Mouse (Mus musculus): ENCODE results near the gene Fam172a. TPM values are rescaled to one million over a fixed set of nuclear protein-coding genes. Genes with fewer than 3 reads are reported as not detected.
A peak's percentile ranks its signal among the peaks of the same experiment; 100 is the strongest.

Fam172a gene
- polyA plus RNA-seq, 1 experiment from 2014 or later, result 11.6 TPM

- Histone ChIP-seq H3K36me3 (no peaks in the 10 kb centered on the region), H3K9ac (no peak overlapping the region), H3K4me3 (replicated peaks) (no peak overlapping the region), H3K4me1 (replicated peaks) (no peaks in the 10 kb centered on the region), H3K9me3 (replicated peaks) (no peaks in the 10 kb centered on the region), H3K27ac (no peak overlapping the region), H3K4me2 (no peak overlapping the region), H3K27me3 (peaks cover 72% of the 10 kb centered on the region)
- DNase-seq (no peak), ATAC-seq (ENCODE audit: low read depth) (no peak)
- WGBS (ENCODE audit: insufficient replicate concordance), result 7% methylated on average over 17 of the region's 17 CpGs
These were observed 470.3 kb downstream of the Fam172a start for GRCm38 (mm10) chr13:78171984-78172636.

- DNase-seq (no peak), ATAC-seq (ENCODE audit: low read depth) (no peak)
- H3K27me3 ChIP-seq, result peaks cover 73% of the 10 kb centered on the region
- no peak overlapping the region for H3K4me2 ChIP-seq
- 2% methylated on average over 3 of the region's 3 CpGs for WGBS (ENCODE audit: insufficient replicate concordance)
- no peaks in the 10 kb centered on the region for H3K36me3 ChIP-seq
- H3K4me3 ChIP-seq (replicated peaks), result no peak overlapping the region
- no peak overlapping the region for H3K27ac ChIP-seq
- H3K9me3 ChIP-seq (replicated peaks), result no peaks in the 10 kb centered on the region
- no peak overlapping the region for H3K9ac ChIP-seq
- H3K4me1 ChIP-seq (replicated peaks), result no peaks in the 10 kb centered on the region
These were observed 471.0 kb downstream of the Fam172a start for GRCm38 (mm10) chr13:78172861-78173260.

GRCm38 (mm10) chr13:78174191-78174590 lies 472.4 kb downstream of the Fam172a start:
- H3K4me3 ChIP-seq (replicated peaks), result no peak overlapping the region
- H3K27me3 ChIP-seq, result peaks cover 85% of the 10 kb centered on the region
- no peak overlapping the region for H3K27ac ChIP-seq
- 6% methylated on average over 3 of the region's 3 CpGs for WGBS (ENCODE audit: insufficient replicate concordance)
- H3K4me2 ChIP-seq, result no peak overlapping the region
- DNase-seq, result no peak
- no peak for ATAC-seq (ENCODE audit: low read depth)
- H3K36me3 ChIP-seq, result no peaks in the 10 kb centered on the region
- no peaks in the 10 kb centered on the region for H3K4me1 ChIP-seq (replicated peaks)
- H3K9me3 ChIP-seq (replicated peaks), result no peaks in the 10 kb centered on the region
- H3K9ac ChIP-seq, result no peak overlapping the region

- 5% methylated on average over 1 of the region's 1 CpGs for WGBS (ENCODE audit: insufficient replicate concordance)
- Histone ChIP-seq H3K4me3 (replicated peaks) (no peak overlapping the region), H3K27ac (no peak overlapping the region), H3K4me2 (no peak overlapping the region), H3K9ac (no peak overlapping the region), H3K9me3 (replicated peaks) (no peaks in the 10 kb centered on the region), H3K27me3 (peaks cover 85% of the 10 kb centered on the region), H3K36me3 (no peaks in the 10 kb centered on the region), H3K4me1 (replicated peaks) (no peaks in the 10 kb centered on the region)
- no peak for DNase-seq
- ATAC-seq (ENCODE audit: low read depth), result no peak
These were observed 473.1 kb downstream of the Fam172a start for GRCm38 (mm10) chr13:78174891-78175290.

GRCm38 (mm10) chr13:78175821-78176380 lies 474.1 kb downstream of the Fam172a start:
- no peak for DNase-seq
- ATAC-seq (ENCODE audit: low read depth), result no peak

GRCm38 (mm10) chr13:78177381-78177950 lies 475.6 kb downstream of the Fam172a start:
- no peak overlapping the region for H3K27ac ChIP-seq
- no peaks in the 10 kb centered on the region for H3K9me3 ChIP-seq (replicated peaks)
- no peak overlapping the region for H3K9ac ChIP-seq
- H3K4me3 ChIP-seq (replicated peaks), result no peak overlapping the region
- H3K27me3 ChIP-seq, result peaks cover 90% of the 10 kb centered on the region
- WGBS (ENCODE audit: insufficient replicate concordance), result 11% methylated on average over 5 of the region's 5 CpGs
- no peaks in the 10 kb centered on the region for H3K36me3 ChIP-seq
- no peaks in the 10 kb centered on the region; the same call in 1 of the 2 replicates for H3K4me1 ChIP-seq (replicated peaks)
- ATAC-seq (ENCODE audit: low read depth), result no peak
- no peak overlapping the region for H3K4me2 ChIP-seq
- DNase-seq, result no peak

More at GRCm38 (mm10) chr13:78175821-78176380, 474.1 kb downstream of the Fam172a start:
- no peak overlapping the region for H3K27ac ChIP-seq
- no peaks in the 10 kb centered on the region for H3K9me3 ChIP-seq (replicated peaks)
- no peaks in the 10 kb centered on the region; the same call in 1 of the 2 replicates for H3K4me1 ChIP-seq (replicated peaks)
- H3K36me3 ChIP-seq, result no peaks in the 10 kb centered on the region
- H3K4me3 ChIP-seq (replicated peaks), result no peak overlapping the region
- peaks cover 88% of the 10 kb centered on the region for H3K27me3 ChIP-seq
- H3K9ac ChIP-seq, result no peak overlapping the region
- 1% methylated on average over 8 of the region's 8 CpGs for WGBS (ENCODE audit: insufficient replicate concordance)
- no peak overlapping the region for H3K4me2 ChIP-seq

- Histone ChIP-seq H3K27ac (no peak overlapping the region), H3K27me3 (peaks cover 90% of the 10 kb centered on the region), H3K4me1 (replicated peaks) (no peaks in the 10 kb centered on the region; the same call in 1 of the 2 replicates), H3K36me3 (no peaks in the 10 kb centered on the region), H3K4me3 (replicated peaks) (no peak overlapping the region), H3K4me2 (no peak overlapping the region), H3K9me3 (replicated peaks) (no peaks in the 10 kb centered on the region), H3K9ac (no peak overlapping the region)
- DNase-seq (no peak), ATAC-seq (ENCODE audit: low read depth) (no peak)
- 0% methylated on average over 1 of the region's 1 CpGs for WGBS (ENCODE audit: insufficient replicate concordance)
These were observed 476.2 kb downstream of the Fam172a start for GRCm38 (mm10) chr13:78178021-78178420.

GRCm38 (mm10) chr13:78178771-78179170 lies 476.9 kb downstream of the Fam172a start:
- ATAC-seq (ENCODE audit: low read depth) (no peak), DNase-seq (no peak)
- Histone ChIP-seq H3K27me3 (peaks cover 92% of the 10 kb centered on the region), H3K9ac (no peak overlapping the region), H3K36me3 (no peaks in the 10 kb centered on the region), H3K27ac (no peak overlapping the region), H3K4me1 (replicated peaks) (no peaks in the 10 kb centered on the region; the same call in 1 of the 2 replicates), H3K4me3 (replicated peaks) (no peak overlapping the region), H3K9me3 (replicated peaks) (no peaks in the 10 kb centered on the region), H3K4me2 (no peak overlapping the region)
- 7% methylated on average over 5 of the region's 5 CpGs for WGBS (ENCODE audit: insufficient replicate concordance)

- Histone ChIP-seq H3K9ac (no peak overlapping the region), H3K4me3 (replicated peaks) (no peak overlapping the region; the same call in 1 of the 2 replicates), H3K4me1 (replicated peaks) (no peaks in the 10 kb centered on the region; the same call in 1 of the 2 replicates), H3K36me3 (no peaks in the 10 kb centered on the region), H3K27me3 (peaks cover 92% of the 10 kb centered on the region), H3K9me3 (replicated peaks) (no peaks in the 10 kb centered on the region), H3K4me2 (peak overlapping the region; percentile 28; the same call in 1 of the 2 replicates), H3K27ac (no peak overlapping the region)
- ATAC-seq (ENCODE audit: low read depth), result no peak
- no peak for DNase-seq
- 3% methylated on average over 38 of the region's 38 CpGs for WGBS (ENCODE audit: insufficient replicate concordance)
These were observed 477.7 kb downstream of the Fam172a start for GRCm38 (mm10) chr13:78179312-78180097.

- Histone ChIP-seq H3K27me3 (peaks cover 93% of the 10 kb centered on the region), H3K9me3 (replicated peaks) (no peaks in the 10 kb centered on the region), H3K36me3 (no peaks in the 10 kb centered on the region), H3K27ac (no peak overlapping the region), H3K4me1 (replicated peaks) (no peaks in the 10 kb centered on the region; the same call in 1 of the 2 replicates), H3K9ac (no peak overlapping the region), H3K4me3 (replicated peaks) (no peak overlapping the region), H3K4me2 (no peak overlapping the region)
- no peak for DNase-seq
- no peak for ATAC-seq (ENCODE audit: low read depth)
- WGBS (ENCODE audit: insufficient replicate concordance), result 28% methylated on average over 3 of the region's 3 CpGs
These were observed 478.4 kb downstream of the Fam172a start for GRCm38 (mm10) chr13:78180261-78180660.

All from liver, embryonic 13.5 days (tissue).